Comparison of ENCODE assay signal across 14 mouse cellular contexts in the genomic region with DNA sequence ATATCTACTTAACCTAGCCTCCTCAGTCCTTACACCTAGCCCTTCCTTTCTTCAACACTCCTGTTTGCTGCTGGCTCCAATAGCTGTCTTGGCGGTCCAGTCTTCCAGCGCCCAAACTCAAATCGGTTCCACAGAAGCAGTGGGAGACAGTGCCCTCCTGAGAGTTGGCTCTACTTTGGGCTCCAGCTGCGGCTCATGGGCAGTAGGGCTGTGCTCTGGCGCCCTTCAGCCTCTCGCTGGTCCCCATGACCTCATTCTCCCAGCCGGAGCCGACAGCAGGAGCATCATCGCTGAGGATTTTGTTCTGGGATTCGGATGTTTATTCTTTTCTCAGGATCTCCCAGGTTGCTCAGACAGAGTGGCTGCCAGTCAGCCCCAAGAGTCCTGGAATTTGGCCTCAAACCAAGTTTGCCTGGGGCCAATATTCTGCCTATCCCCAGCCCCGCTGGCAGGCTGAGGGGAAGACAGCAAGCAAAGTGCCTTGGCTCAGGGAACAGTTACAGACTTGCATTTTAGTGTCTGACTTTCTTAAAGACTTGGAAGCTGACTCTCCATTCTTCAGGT.
DNase-seq lines count a peak whose midpoint lies in the region; ATAC-seq and TF ChIP-seq lines count a peak whose summit lies in the region.
"Had no signal": no experiment of that assay in that cellular context is flagged by ENCODE, and none has a peak within 500 bp of the region (broad histone marks: within the 10 kb centered on the region; RNA-seq: fewer than 3 reads in every experiment).

No protein-coding gene starts in this region.

- H3K9ac ChIP-seq in heart, embryonic 13.5 days: no peak overlapping the region
- no peak overlapping the region for H3K9ac ChIP-seq in midbrain, embryonic 13.5 days (replicated peaks)
- H3K9ac ChIP-seq in midbrain, embryonic 11.5 days (ENCODE audit: low read length): no peak overlapping the region
- no peak overlapping the region for H3K9ac ChIP-seq in midbrain, embryonic 15.5 days
- no peak overlapping the region for H3K9ac ChIP-seq in liver, postnatal 0 days (replicated peaks)
- H3K9ac ChIP-seq: embryonic facial prominence, embryonic 13.5 days had no signal

- no peak overlapping the region for H3K4me3 ChIP-seq in heart, embryonic 13.5 days
- no peak overlapping the region for H3K4me3 ChIP-seq in midbrain, embryonic 13.5 days (replicated peaks)
- H3K4me3 ChIP-seq in midbrain, embryonic 11.5 days (ENCODE audit: low read depth, low read length): no peak overlapping the region
- no peak overlapping the region for H3K4me3 ChIP-seq in midbrain, embryonic 15.5 days
- H3K4me3 ChIP-seq in liver, postnatal 0 days (ENCODE audit: low read depth, low read length): no peak overlapping the region
- H3K4me3 ChIP-seq: embryonic facial prominence, embryonic 13.5 days had no signal

- DNase-seq in heart, adult 9 months (ENCODE audit: low spot score in 2 of 2): no peak
- DNase-seq in midbrain, embryonic 11.5 days (ENCODE audit: low spot score, missing footprints): no peak
- peak; percentile 76 for DNase-seq in brain, embryonic 14.5 days (ENCODE audit: low read depth)
- DNase-seq in liver, postnatal 0 days: no peak
- DNase-seq in spleen, postnatal 36 days (ENCODE audit: low spot score in 2 of 2): no peak
- DNase-seq: adrenal gland, adult 8-10 months; kidney, adult 9 months; spleen, adult 18-20 months; thymus, postnatal 4 days had no signal

- H3K9me3 ChIP-seq in heart, embryonic 13.5 days: no peaks in the 10 kb centered on the region
- no peaks in the 10 kb centered on the region for H3K9me3 ChIP-seq in midbrain, embryonic 13.5 days
- no peaks in the 10 kb centered on the region for H3K9me3 ChIP-seq in midbrain, embryonic 11.5 days (ENCODE audit: control insufficient read depth, low read length)
- H3K9me3 ChIP-seq in midbrain, embryonic 15.5 days: no peaks in the 10 kb centered on the region
- no peaks in the 10 kb centered on the region for H3K9me3 ChIP-seq in liver, postnatal 0 days (ENCODE audit: low read length)
- H3K9me3 ChIP-seq: embryonic facial prominence, embryonic 13.5 days had no signal

- H3K4me1 ChIP-seq in heart, embryonic 13.5 days: peaks cover 7% of the 10 kb centered on the region
- H3K4me1 ChIP-seq in midbrain, embryonic 13.5 days (replicated peaks): peaks cover 12% of the 10 kb centered on the region
- 0 out of 2 replicates have a peak, but pooled peaks cover 3% of the 10 kb centered on the region for H3K4me1 ChIP-seq in midbrain, embryonic 11.5 days (ENCODE audit: control insufficient read depth, insufficient read depth, low read length)
- H3K4me1 ChIP-seq in midbrain, embryonic 15.5 days: peaks cover 4% of the 10 kb centered on the region; the same call in 1 of the 2 replicates
- no peaks in the 10 kb centered on the region for H3K4me1 ChIP-seq in liver, postnatal 0 days (ENCODE audit: insufficient read depth)

- H3K27me3 ChIP-seq in heart, embryonic 13.5 days (replicated peaks): peaks cover 10% of the 10 kb centered on the region; the same call in 1 of the 2 replicates
- H3K27me3 ChIP-seq in midbrain, embryonic 13.5 days: peaks cover 90% of the 10 kb centered on the region
- peaks cover 44% of the 10 kb centered on the region for H3K27me3 ChIP-seq in midbrain, embryonic 11.5 days (ENCODE audit: control insufficient read depth, insufficient read depth, low read length)
- H3K27me3 ChIP-seq in midbrain, embryonic 15.5 days (replicated peaks): peaks cover 30% of the 10 kb centered on the region
- no peaks in the 10 kb centered on the region for H3K27me3 ChIP-seq in liver, postnatal 0 days (ENCODE audit: insufficient read depth, low read length)

- no peak for TF ChIP-seq CTCF in brain, embryonic 14.5 days (IDR thresholded peaks at IDR 0.05; ENCODE audit: borderline replicate concordance, extremely low read depth, insufficient read depth, insufficient read length)
- TF ChIP-seq CTCF in liver, postnatal 0 days (IDR thresholded peaks at IDR 0.05; ENCODE audit: low read depth): no peak

- H3K36me3 ChIP-seq in heart, embryonic 13.5 days: no peaks in the 10 kb centered on the region
- no peaks in the 10 kb centered on the region for H3K36me3 ChIP-seq in midbrain, embryonic 13.5 days
- H3K36me3 ChIP-seq in midbrain, embryonic 11.5 days (ENCODE audit: control insufficient read depth, insufficient read depth, low read length): no peaks in the 10 kb centered on the region
- no peaks in the 10 kb centered on the region for H3K36me3 ChIP-seq in midbrain, embryonic 15.5 days (replicated peaks)
- no peaks in the 10 kb centered on the region for H3K36me3 ChIP-seq in liver, postnatal 0 days (replicated peaks; ENCODE audit: insufficient read depth, low read length)
- H3K36me3 ChIP-seq: embryonic facial prominence, embryonic 13.5 days had no signal

- ATAC-seq in heart, embryonic 13.5 days (ENCODE audit: extremely low read depth, insufficient number of reproducible peaks, low FRiP score, low TSS enrichment): 0 out of 2 replicates have a peak, but pooled peaks have one; percentile 31
- peak; percentile 55; the same call in 1 of the 2 replicates for ATAC-seq in midbrain, embryonic 13.5 days
- no peak for ATAC-seq in midbrain, embryonic 11.5 days (ENCODE audit: low FRiP score)
- peak; percentile 33; the same call in 1 of the 2 replicates for ATAC-seq in midbrain, embryonic 15.5 days (replicated peaks)
- no peak for ATAC-seq in liver, postnatal 0 days
- ATAC-seq: lung, postnatal 0 days had no signal

- H3K27ac ChIP-seq in heart, embryonic 13.5 days (replicated peaks): no peak overlapping the region
- H3K27ac ChIP-seq in midbrain, embryonic 13.5 days: no peak overlapping the region
- H3K27ac ChIP-seq in midbrain, embryonic 11.5 days (ENCODE audit: low read depth, low read length): no peak overlapping the region
- H3K27ac ChIP-seq in midbrain, embryonic 15.5 days: no peak overlapping the region
- H3K27ac ChIP-seq in liver, postnatal 0 days (ENCODE audit: low read depth): no peak overlapping the region
- H3K27ac ChIP-seq: embryonic facial prominence, embryonic 13.5 days had no signal

- no peak for TF ChIP-seq POLR2A in brain, embryonic 14.5 days (IDR thresholded peaks at IDR 0.05; ENCODE audit: borderline replicate concordance, extremely low read depth, insufficient read depth, insufficient read length, poor library complexity, severe bottlenecking)

- H3K4me2 ChIP-seq in heart, embryonic 13.5 days: 0 out of 2 replicates have a peak overlapping the region, but pooled peaks have one; percentile 9
- no peak overlapping the region for H3K4me2 ChIP-seq in midbrain, embryonic 13.5 days (replicated peaks)
- H3K4me2 ChIP-seq in midbrain, embryonic 11.5 days: no peak overlapping the region
- H3K4me2 ChIP-seq in midbrain, embryonic 15.5 days: no peak overlapping the region
- H3K4me2 ChIP-seq in liver, postnatal 0 days (ENCODE audit: low read depth, low read length): no peak overlapping the region
- H3K4me2 ChIP-seq: embryonic facial prominence, embryonic 13.5 days had no signal

- no peak for TF ChIP-seq EP300 in liver, postnatal 0 days (IDR thresholded peaks at IDR 0.05; ENCODE audit: low read depth)

- WGBS in heart, embryonic 13.5 days: 50% methylated on average over 11 of the region's 11 CpGs
- 56% methylated on average over 11 of the region's 11 CpGs for whole genome bisulfite sequencing in midbrain, embryonic 13.5 days
- WGBS in midbrain, embryonic 11.5 days: 57% methylated on average over 11 of the region's 11 CpGs
- WGBS in midbrain, embryonic 15.5 days: 49% methylated on average over 11 of the region's 11 CpGs
- WGBS in liver, postnatal 0 days (ENCODE audit: insufficient replicate concordance): 57% methylated on average over 11 of the region's 11 CpGs

Comparison
In these comparisons a context has a peak if more than half of its experiments do, and no peak if none do; other contexts are left out.
1. ATAC-seq: peak in heart, embryonic 13.5 days (single experiment), midbrain, embryonic 13.5 days (single experiment) and midbrain, embryonic 15.5 days (single experiment); none in midbrain, embryonic 11.5 days (single experiment) and liver, postnatal 0 days (single experiment).